Mouse (Mus musculus) MEL (cell line): ENCODE data around the gene N6amt1. TPM values are rescaled to one million over a fixed set of nuclear protein-coding genes. Genes with fewer than 3 reads are reported as not detected.

Source experiments
- DNase-seq: peaks from one replicate; pipeline ENCODE4 v3.0.0; 2011; ENCODE audit warnings: low read depth, low spot score
- H3K27ac ChIP-seq: 2 replicates; pipeline ENCODE4 v1.5.1; 2012; ENCODE audit warnings: low read depth, mild to moderate bottlenecking, control low read depth, low read length, moderate library complexity; ENCODE audit not compliant: control insufficient read depth
- H3K27me3 ChIP-seq, 2 experiments: fragments of 150-350 bp in 1 of 2; sonication (generic) in 1 of 2; 2 replicates each; pipeline ENCODE4 v1.6.1; 2012; ENCODE audit warnings: low read length in 2 of 2, mild to moderate bottlenecking in 2 of 2, improper control_type of control experiment in 1 of 2, moderate library complexity in 1 of 2; ENCODE audit not compliant: insufficient read depth in 2 of 2, control insufficient read depth in 1 of 2
- H3K36me3 ChIP-seq, 2 experiments: 2 replicates each; pipeline ENCODE4 v1.6.1; 2012 to 2014; ENCODE audit warnings: low read length in 2 of 2, improper control_type of control experiment in 1 of 2, inconsistent platforms in 1 of 2, mild to moderate bottlenecking in 1 of 2; ENCODE audit not compliant: insufficient read depth in 2 of 2, control insufficient read depth in 1 of 2
- H3K4me1 ChIP-seq, 2 experiments: fragments of 150-350 bp in 1 of 2; sonication (generic) in 1 of 2; 2 replicates each; pipeline ENCODE4 v1.6.1; 2012; ENCODE audit warnings: low read length in 2 of 2, improper control_type of control experiment in 1 of 2, mild to moderate bottlenecking in 1 of 2; ENCODE audit not compliant: insufficient read depth in 2 of 2, control insufficient read depth in 1 of 2
- H3K4me3 ChIP-seq, 2 experiments: fragments of 150-350 bp in 1 of 2; sonication (generic) in 1 of 2; 2 replicates each; pipeline ENCODE4 v1.5.1; 2012; ENCODE audit warnings: low read depth in 2 of 2, low read length in 2 of 2, mild to moderate bottlenecking in 2 of 2, moderate library complexity in 2 of 2, control low read depth in 1 of 2, improper control_type of control experiment in 1 of 2; ENCODE audit not compliant: control insufficient read depth in 1 of 2, insufficient read depth in 1 of 2
- H3K79me2 ChIP-seq: 2 replicates; pipeline ENCODE4 v1.6.1; 2012; ENCODE audit warnings: mild to moderate bottlenecking, low read length, moderate library complexity; ENCODE audit not compliant: control insufficient read depth, poor library complexity, insufficient read depth
- H3K9ac ChIP-seq: 2 replicates; pipeline ENCODE4 v1.6.1; 2012; ENCODE audit warnings: low read depth, mild to moderate bottlenecking, control low read depth, low read length, moderate library complexity; ENCODE audit not compliant: control insufficient read depth, poor library complexity, severe bottlenecking
- H3K9me3 ChIP-seq: fragments of 150-350 bp; sonication (generic); replicated peaks from 2 replicates; pipeline ENCODE4 v1.6.1; 2012; ENCODE audit warnings: mild to moderate bottlenecking, low read length, improper control_type of control experiment, moderate library complexity; ENCODE audit not compliant: insufficient read depth
- CHD1 ChIP-seq: IDR thresholded peaks from 2 replicates; pipeline ENCODE4 v1.6.1; 2012; ENCODE audit warnings: low read depth, mild to moderate bottlenecking, inconsistent platforms, low read length, improper control_type of control experiment
- CHD2 ChIP-seq: IDR thresholded peaks from 2 replicates; pipeline ENCODE4 v1.6.1; 2011; ENCODE audit warnings: low read length, improper control_type of control experiment
- CTCF ChIP-seq, 3 experiments: IDR thresholded peaks in 2 of 3; conservative IDR thresholded peaks in 1 of 3; 2 replicates each; pipeline ENCODE4 v1.5.1; 2011 to 2012; ENCODE audit warnings: low read length in 3 of 3, low read depth in 2 of 3, mild to moderate bottlenecking in 2 of 3, improper control_type of control experiment in 1 of 3, inconsistent platforms in 1 of 3, mixed read lengths in 1 of 3, moderate library complexity in 1 of 3; ENCODE audit not compliant: control insufficient read depth in 1 of 3, insufficient read depth in 1 of 3, poor library complexity in 1 of 3, severe bottlenecking in 1 of 3
- E2F4 ChIP-seq: IDR thresholded peaks from 2 replicates; pipeline ENCODE4 v1.6.1; 2011; ENCODE audit warnings: low read depth, low read length, improper control_type of control experiment, borderline replicate concordance
- EP300 ChIP-seq, 2 experiments: IDR thresholded peaks; 2 replicates each; pipeline ENCODE4 v1.6.1; 2011; ENCODE audit warnings: improper control_type of control experiment in 2 of 2, low read length in 2 of 2, low read depth in 1 of 2, mild to moderate bottlenecking in 1 of 2
- ETS1 ChIP-seq: IDR thresholded peaks from 2 replicates; pipeline ENCODE4 v1.6.1; 2012; ENCODE audit warnings: low read depth, mild to moderate bottlenecking, inconsistent platforms, low read length, improper control_type of control experiment, moderate library complexity
- JUND ChIP-seq: IDR thresholded peaks from 2 replicates; pipeline ENCODE4 v1.6.1; 2011; ENCODE audit warnings: low read depth, mild to moderate bottlenecking, improper control_type of control experiment, low read length
- KAT2A ChIP-seq: conservative IDR thresholded peaks from 2 replicates; pipeline ENCODE4 v1.6.1; 2012; ENCODE audit warnings: low read depth, low read length, improper control_type of control experiment, inconsistent platforms
- MAFK ChIP-seq: IDR thresholded peaks from 2 replicates; pipeline ENCODE4 v1.6.1; 2011; ENCODE audit warnings: low read depth, mild to moderate bottlenecking, low read length, improper control_type of control experiment, borderline replicate concordance
- MAX ChIP-seq: IDR thresholded peaks from 2 replicates; pipeline ENCODE4 v1.6.1; 2011; ENCODE audit warnings: low read length, improper control_type of control experiment
- MAZ ChIP-seq: IDR thresholded peaks from 2 replicates; pipeline ENCODE4 v1.6.1; 2012; ENCODE audit warnings: low read depth, mild to moderate bottlenecking, inconsistent platforms, low read length, improper control_type of control experiment
- MEF2A ChIP-seq: IDR thresholded peaks from 2 replicates; pipeline ENCODE4 v1.6.1; 2014; ENCODE audit warnings: low read depth, mild to moderate bottlenecking, inconsistent platforms, low read length, improper control_type of control experiment; ENCODE audit not compliant: poor library complexity, insufficient replicate concordance, severe bottlenecking; ENCODE audit errors: extremely low read depth
- MXI1 ChIP-seq: IDR thresholded peaks from 2 replicates; pipeline ENCODE4 v1.6.1; 2011; ENCODE audit warnings: mild to moderate bottlenecking, low read depth, low read length, improper control_type of control experiment
- MYC ChIP-seq: IDR thresholded peaks from 2 replicates; pipeline ENCODE4 v1.6.1; 2011; ENCODE audit warnings: low read depth, mild to moderate bottlenecking, low read length, improper control_type of control experiment, moderate library complexity
- NELFE ChIP-seq: IDR thresholded peaks from 2 replicates; pipeline ENCODE4 v1.6.1; 2011; ENCODE audit warnings: low read depth, low read length, improper control_type of control experiment
- NRF1 ChIP-seq: IDR thresholded peaks from 2 replicates; pipeline ENCODE4 v1.6.1; 2014; ENCODE audit warnings: low read depth, mild to moderate bottlenecking, inconsistent platforms, low read length, improper control_type of control experiment, moderate library complexity; ENCODE audit not compliant: poor library complexity, insufficient read depth, severe bottlenecking
- POLR2A ChIP-seq, 2 experiments: IDR thresholded peaks; 2 replicates each; pipeline ENCODE4 v1.6.1; 2011 to 2012; ENCODE audit warnings: low read length in 2 of 2, mild to moderate bottlenecking in 2 of 2, control low read depth in 1 of 2, improper control_type of control experiment in 1 of 2, low read depth in 1 of 2, moderate library complexity in 1 of 2; ENCODE audit not compliant: control insufficient read depth in 1 of 2, insufficient read depth in 1 of 2, poor library complexity in 1 of 2
- POLR2AphosphoS2 ChIP-seq: IDR thresholded peaks from 2 replicates; pipeline ENCODE4 v1.6.1; 2011; ENCODE audit warnings: low read length, improper control_type of control experiment
- RAD21 ChIP-seq: IDR thresholded peaks from 2 replicates; pipeline ENCODE4 v1.6.1; 2011; ENCODE audit warnings: mild to moderate bottlenecking, low read depth, low read length, improper control_type of control experiment
- RCOR1 ChIP-seq: IDR thresholded peaks from 2 replicates; pipeline ENCODE4 v1.6.1; 2012; ENCODE audit warnings: low read depth, mild to moderate bottlenecking, inconsistent platforms, low read length, improper control_type of control experiment
- SIN3A ChIP-seq: IDR thresholded peaks from 2 replicates; pipeline ENCODE4 v1.6.1; 2012; ENCODE audit warnings: low read length, improper control_type of control experiment, inconsistent platforms
- SMC3 ChIP-seq: IDR thresholded peaks from 2 replicates; pipeline ENCODE4 v1.6.1; 2011; ENCODE audit warnings: low read depth, low read length, improper control_type of control experiment
- TBP ChIP-seq: IDR thresholded peaks from 2 replicates; pipeline ENCODE4 v1.8.0; 2011; ENCODE audit warnings: low read depth, low read length, improper control_type of control experiment
- TCF12 ChIP-seq: IDR thresholded peaks from 2 replicates; pipeline ENCODE4 v1.6.1; 2014; ENCODE audit warnings: low read depth, mild to moderate bottlenecking, inconsistent platforms, low read length, improper control_type of control experiment, moderate library complexity
- UBTF ChIP-seq: IDR thresholded peaks from 2 replicates; pipeline ENCODE4 v1.6.1; 2012; ENCODE audit warnings: low read depth, mild to moderate bottlenecking, inconsistent platforms, low read length, improper control_type of control experiment, moderate library complexity, borderline replicate concordance; ENCODE audit not compliant: insufficient read depth
- USF1 ChIP-seq: IDR thresholded peaks from 2 replicates; pipeline ENCODE4 v1.6.1; 2014; ENCODE audit warnings: low read depth, mild to moderate bottlenecking, inconsistent platforms, low read length, improper control_type of control experiment, moderate library complexity
- USF2 ChIP-seq, 2 experiments: IDR thresholded peaks; 2 replicates each; pipeline ENCODE4 v1.6.1; 2011 to 2012; ENCODE audit warnings: improper control_type of control experiment in 2 of 2, low read length in 2 of 2, borderline replicate concordance in 1 of 2, inconsistent platforms in 1 of 2, low read depth in 1 of 2, mild to moderate bottlenecking in 1 of 2; ENCODE audit not compliant: insufficient read depth in 1 of 2
- ZC3H11A ChIP-seq: IDR thresholded peaks from 2 replicates; pipeline ENCODE4 v1.6.1; 2012; ENCODE audit warnings: low read depth, mild to moderate bottlenecking, inconsistent platforms, low read length, improper control_type of control experiment
- ZMIZ1 ChIP-seq: IDR thresholded peaks from 2 replicates; pipeline ENCODE4 v1.6.1; 2012; ENCODE audit warnings: low read depth, mild to moderate bottlenecking, inconsistent platforms, low read length, improper control_type of control experiment, moderate library complexity
- ZNF384 ChIP-seq: IDR thresholded peaks from 2 replicates; pipeline ENCODE4 v1.6.1; 2012; ENCODE audit warnings: low read depth, mild to moderate bottlenecking, inconsistent platforms, low read length, improper control_type of control experiment
- polyA plus RNA-seq, 2 experiments: library from polyadenylated mRNA; stranded (reverse) in 1 of 2; unstranded in 1 of 2; fragments of >175 nt in 1 of 2; fragments of >200 nt in 1 of 2; gene quantifications; 2 replicates each; pipeline versions ENCODE4 v1.2.1 to v1.2.4; 2012; ENCODE audit warnings: low replicate concordance in 2 of 2, low read depth in 1 of 2; ENCODE audit not compliant: insufficient read length in 2 of 2, insufficient read depth in 1 of 2, missing spikeins in 1 of 2
- total RNA-seq: library from RNA; depleted of rRNA; stranded (reverse); fragments of 300-350 nt; gene quantifications from 2 replicates; pipeline ENCODE4 v1.2.3, GENCODE M21; 2012

N6amt1 gene
- total and polyA plus RNA-seq, 3 experiments = 16.1 to 24.6 TPM; not detected in 1

DNA sequence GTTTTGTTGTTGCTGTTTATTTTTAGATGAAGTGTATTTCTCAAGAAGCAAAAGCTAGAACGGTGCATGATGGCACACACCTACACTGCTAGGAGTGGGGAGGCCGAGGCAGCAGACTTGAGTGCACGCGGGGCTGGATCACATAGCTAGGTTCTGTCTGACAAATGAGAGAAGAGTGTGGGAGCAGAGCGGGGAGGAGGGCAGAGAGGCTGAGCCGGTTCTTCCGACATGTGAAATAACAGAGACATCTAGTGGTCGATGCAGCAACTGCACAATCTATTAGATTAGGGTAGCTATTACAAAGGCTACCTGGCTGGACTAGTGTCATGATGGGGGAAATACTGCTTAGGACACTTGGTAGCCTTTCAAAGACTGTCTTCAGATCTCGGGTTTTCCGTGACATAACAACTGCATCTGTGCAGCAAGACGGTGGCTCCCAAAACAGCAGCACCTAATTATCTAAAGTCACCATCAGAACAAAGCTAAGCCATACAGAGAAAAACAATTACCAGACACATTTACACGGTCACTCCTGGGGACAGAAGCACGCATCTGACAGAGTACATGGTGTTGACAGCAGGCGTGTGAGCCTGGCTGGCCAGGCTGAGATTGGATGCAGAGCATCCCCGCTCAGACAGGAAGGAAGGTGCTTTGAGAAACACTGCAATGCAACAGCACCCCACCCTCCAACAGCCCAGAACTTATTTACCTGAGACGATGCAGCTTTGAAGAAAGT, 40.0 kb downstream of the N6amt1 start:
- no peaks in the 10 kb centered on the region for H3K79me2 ChIP-seq
- H3K4me3 ChIP-seq = no peak overlapping the region
- H3K4me1 ChIP-seq = no peaks in the 10 kb centered on the region
- H3K9ac ChIP-seq = no peak overlapping the region
- peak; percentile 67 for DNase-seq
- TF ChIP-seq ETS1 (no peak), ZMIZ1 (no peak), MEF2A (no peak), CHD2 (no peak), MAX (0 out of 2 replicates have a peak, but pooled peaks have one; percentile 35), E2F4 (no peak), MAZ (no peak), MYC (no peak), CTCF (IDR thresholded peaks at IDR 0.05 in 2 of 3, conservative IDR thresholded peaks at IDR 0.05 in 1 of 3; ENCODE audit: control insufficient read depth in 1 of 3, insufficient read depth in 1 of 3, low read depth in 2 of 3, low read length in 3 of 3, poor library complexity in 1 of 3, severe bottlenecking in 1 of 3) (peak; percentile 56 to 81 (median 69)), TCF12 (no peak), ZC3H11A (no peak), SMC3 (peak; percentile 53), USF2 (IDR thresholded peaks at IDR 0.05; ENCODE audit: borderline replicate concordance in 1 of 2, insufficient read depth in 1 of 2, low read depth in 1 of 2, low read length in 2 of 2) (no peak), RAD21 (peak; percentile 52), JUND (no peak), SIN3A (no peak), POLR2A (IDR thresholded peaks at IDR 0.05; ENCODE audit: control insufficient read depth in 1 of 2, insufficient read depth in 1 of 2, low read depth in 1 of 2, low read length in 2 of 2, poor library complexity in 1 of 2) (no peak), MAFK (no peak), EP300 (IDR thresholded peaks at IDR 0.05; ENCODE audit: low read depth in 1 of 2, low read length in 2 of 2) (no peak), TBP (no peak), MXI1 (no peak), KAT2A (no peak), POLR2AphosphoS2 (no peak), CHD1 (no peak), ZNF384 (no peak), UBTF (no peak), NRF1 (no peak), RCOR1 (no peak), NELFE (no peak), USF1 (no peak)
- H3K27ac ChIP-seq = no peak overlapping the region
- no peaks in the 10 kb centered on the region for H3K27me3 ChIP-seq
- peaks cover 0 to 6% of the 10 kb centered on the region in 2 experiments; a peak in 2 of 4 replicates for H3K36me3 ChIP-seq
- H3K9me3 ChIP-seq = no peaks in the 10 kb centered on the region
